Mouse (Mus musculus): ENCODE measurements around the gene Nup160.

- no peak for TF ChIP-seq CTCF (IDR thresholded peaks at IDR 0.05; ENCODE audit: borderline replicate concordance, control insufficient read depth, extremely low read depth, insufficient read depth, low read length, poor library complexity)
- TF ChIP-seq POLR2A (IDR thresholded peaks at IDR 0.05; ENCODE audit: control insufficient read depth, extremely low read depth, insufficient read depth, low read length, poor library complexity), result no peak
Observed at GRCm38 (mm10) chr2:90641007-90641709, 35.9 kb upstream of the Nup160 start.
